Mouse (Mus musculus) hindbrain, embryonic 15.5 days (tissue): ENCODE data around the gene Synpo2l. TPM values are rescaled to one million over a fixed set of nuclear protein-coding genes. Genes with fewer than 3 reads are reported as not detected.

ENCODE experiments used
- ATAC-seq: fragments of 200-750 bp; cut with Nextera tagmentation; 2 replicates; pipeline ENCODE4 v1.8.0; 2017; ENCODE audit warnings: low read depth, moderate number of reproducible peaks, moderate TSS enrichment; ENCODE audit not compliant: low FRiP score
- H3K27ac ChIP-seq: fragments of 300-500 bp; sonication (generic); replicated peaks from 2 replicates; pipeline ENCODE4 v1.5.1; 2015; ENCODE audit warnings: mild to moderate bottlenecking, inconsistent platforms
- H3K27me3 ChIP-seq: fragments of 300-500 bp; sonication (generic); 2 replicates; pipeline ENCODE4 v1.6.1; 2015; ENCODE audit warnings: control low read depth, inconsistent platforms
- H3K36me3 ChIP-seq: fragments of 300-500 bp; sonication (generic); 2 replicates; pipeline ENCODE4 v1.6.1; 2015; ENCODE audit warnings: control low read depth, inconsistent platforms
- H3K4me1 ChIP-seq: fragments of 300-500 bp; sonication (generic); replicated peaks from 2 replicates; pipeline ENCODE4 v1.6.1; 2015; ENCODE audit warnings: control low read depth, inconsistent platforms
- H3K4me2 ChIP-seq: fragments of 300-500 bp; sonication (generic); 2 replicates; pipeline ENCODE4 v1.6.1; 2015; ENCODE audit warnings: moderate library complexity, mild to moderate bottlenecking, inconsistent platforms
- H3K4me3 ChIP-seq: fragments of 300-500 bp; sonication (generic); 2 replicates; pipeline ENCODE4 v1.5.1; 2015; ENCODE audit warnings: mild to moderate bottlenecking, inconsistent platforms
- H3K9ac ChIP-seq: fragments of 300-500 bp; sonication (generic); 2 replicates; pipeline ENCODE4 v1.6.1; 2015; ENCODE audit warnings: inconsistent platforms
- H3K9me3 ChIP-seq: fragments of 300-500 bp; sonication (generic); 2 replicates; pipeline ENCODE4 v1.6.1; 2016; ENCODE audit warnings: control low read depth, inconsistent platforms
- WGBS: fragments of 180-500 bp; shearing (Covaris S2); methylation state at CpG from one replicate; pipeline ENCODE4 v1.1.7; 2015; 5-methylcytosine and 5-hydroxymethylcytosine counted together
- microRNA-seq: library from miRNA; unstranded; fragments of <30 nt; microRNA quantifications from one replicate; pipeline ENCODE4, GENCODE M21; 2016
- polyA plus RNA-seq: library from polyadenylated mRNA; unstranded; fragments of >200 nt; fragmentation: Nextera tagmentation; extraction: Ambion mirVana; gene quantifications from 2 replicates; pipeline ENCODE4 v1.2.1, GENCODE M21; 2015

Synpo2l gene
- polyA plus RNA-seq, 1 experiment from 2014 or later: 0.13 TPM

DNA sequence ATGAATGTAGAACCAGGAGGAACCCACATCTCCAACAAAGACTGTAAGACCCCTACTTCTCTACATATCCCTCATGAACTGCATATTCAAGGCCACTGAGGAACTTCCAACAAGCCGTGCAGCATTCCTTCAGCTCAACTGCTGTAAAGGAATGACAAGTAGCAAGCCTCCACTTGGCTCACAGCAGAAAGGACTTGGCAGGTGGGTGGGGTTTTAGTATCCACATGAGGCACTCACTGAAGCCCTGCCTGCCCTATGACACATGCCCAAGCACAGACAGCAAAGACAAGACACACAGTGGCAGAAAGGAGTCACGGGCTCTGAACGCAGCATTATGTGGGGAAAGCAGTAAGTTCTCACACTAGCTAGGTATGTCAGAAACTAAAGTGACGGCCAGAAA is 58.0 kb downstream of the Synpo2l start:
- Histone ChIP-seq H3K36me3 (peaks cover 10% of the 10 kb centered on the region; the same call in 1 of the 2 replicates), H3K9me3 (no peaks in the 10 kb centered on the region), H3K4me2 (no peak overlapping the region), H3K4me3 (no peak overlapping the region), H3K27ac (no peak overlapping the region), H3K9ac (no peak overlapping the region), H3K27me3 (no peaks in the 10 kb centered on the region), H3K4me1 (no peaks in the 10 kb centered on the region)
- WGBS: 78% methylated on average over 4 of the region's 4 CpGs
- no peak for ATAC-seq

DNA sequence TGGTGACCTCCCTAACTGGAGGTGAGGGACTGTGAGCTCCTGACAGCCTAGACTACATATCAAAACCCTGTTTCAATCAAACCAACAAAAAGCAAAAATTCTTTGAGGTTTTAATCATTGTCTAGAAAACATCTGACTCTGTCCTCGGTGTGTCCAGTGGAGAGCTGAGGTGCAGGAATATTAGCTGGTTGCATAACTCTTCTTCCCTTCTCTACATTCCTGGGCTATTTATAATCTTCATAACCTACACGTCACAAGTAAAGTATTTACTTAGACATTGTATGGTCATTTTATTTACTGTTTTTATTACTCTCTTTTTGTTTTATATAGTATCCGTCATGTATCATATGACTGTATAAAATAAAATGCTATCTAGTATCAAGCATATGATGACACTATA is 58.6 kb downstream of the Synpo2l start:
- no peak overlapping the region for H3K4me2 ChIP-seq
- no peaks in the 10 kb centered on the region for H3K9me3 ChIP-seq
- H3K4me3 ChIP-seq: no peak overlapping the region
- H3K36me3 ChIP-seq: peaks cover 10% of the 10 kb centered on the region; the same call in 1 of the 2 replicates
- no peak for ATAC-seq
- H3K4me1 ChIP-seq: no peaks in the 10 kb centered on the region
- no peak overlapping the region for H3K27ac ChIP-seq
- 91% methylated on average over 3 of the region's 3 CpGs for WGBS
- no peaks in the 10 kb centered on the region for H3K27me3 ChIP-seq
- no peak overlapping the region for H3K9ac ChIP-seq

Small RNA genes lying within 50 kb of the gene (microRNA-seq; reads per million reads assigned to microRNA genes)
- 0.87 reads per million for gene Mir6946

Other genes starting within 250 kb of the Synpo2l start
- gene Cfap70, start 216.1 kb downstream of the Synpo2l start, polyA plus RNA-seq: 1.1 and 1.5 TPM in 2 replicates
- gene Anxa7, start 188.2 kb downstream of the Synpo2l start, polyA plus RNA-seq: 15.8 and 20.6 TPM in 2 replicates
- gene Mss51, start 171.5 kb downstream of the Synpo2l start, polyA plus RNA-seq: 0.39 and 0.67 TPM in 2 replicates
- 86.6 and 90.7 TPM in 2 replicates for gene Ppp3cb, start 121.8 kb downstream of the Synpo2l start, polyA plus RNA-seq
- 10.3 and 11.2 TPM in 2 replicates for gene Usp54, start 27.3 kb downstream of the Synpo2l start, polyA plus RNA-seq
- 0.25 TPM in 1 of 2 replicates, not detected in the other for gene Myoz1, start 11.8 kb downstream of the Synpo2l start, polyA plus RNA-seq
- gene Sec24c, start 6.0 kb upstream of the Synpo2l start, polyA plus RNA-seq: 89.5 and 101 TPM in 2 replicates
- 29.8 and 30.4 TPM in 2 replicates for gene Fut11, start 26.6 kb upstream of the Synpo2l start, polyA plus RNA-seq
- gene Chchd1, start 34.7 kb upstream of the Synpo2l start, polyA plus RNA-seq: 172 and 184 TPM in 2 replicates
- gene Zswim8, start 39.2 kb upstream of the Synpo2l start, polyA plus RNA-seq: 45.1 and 46.9 TPM in 2 replicates
- gene Ndst2, start 66.2 kb upstream of the Synpo2l start, polyA plus RNA-seq: 18.6 and 19.9 TPM in 2 replicates
- 161 and 183 TPM in 2 replicates for gene Camk2g, start 125.7 kb upstream of the Synpo2l start, polyA plus RNA-seq
- 0.21 and 0.26 TPM in 2 replicates for gene Plau, start 168.3 kb upstream of the Synpo2l start, polyA plus RNA-seq